Comparison of ENCODE assay signal across 28 mouse cellular contexts in the genomic region with DNA sequence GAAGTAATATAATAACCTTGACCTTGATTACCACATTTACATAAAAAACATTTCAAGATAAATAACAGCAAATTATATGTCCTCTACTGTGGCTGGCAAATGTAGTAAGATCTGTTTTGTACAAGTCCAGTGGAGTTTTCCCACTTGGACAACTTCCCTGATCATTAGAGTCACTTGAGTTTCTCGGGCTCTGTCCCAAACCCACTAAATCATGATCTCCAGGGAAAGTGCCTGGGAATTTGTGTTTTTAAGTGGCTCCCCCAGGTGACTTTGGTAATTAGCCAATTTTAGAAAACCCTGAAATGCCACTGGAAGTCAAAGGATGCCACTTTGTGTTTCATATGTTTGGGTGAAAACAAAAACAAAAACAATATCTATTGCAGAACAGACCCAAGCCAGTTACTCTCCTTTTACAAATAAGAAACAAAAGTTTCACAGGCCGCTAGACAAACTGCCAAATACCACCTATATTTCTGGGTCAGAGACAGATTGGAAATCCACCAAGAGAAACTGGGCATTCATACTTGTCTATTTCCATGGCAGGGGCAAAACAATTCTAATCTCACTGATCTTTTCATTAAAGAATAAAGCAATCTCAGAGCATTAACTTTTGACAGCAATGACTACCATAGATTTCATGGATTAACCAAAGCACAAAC.
DNase-seq lines count a peak whose midpoint lies in the region; ATAC-seq and TF ChIP-seq lines count a peak whose summit lies in the region.
"Had no signal": no experiment of that assay in that cellular context is flagged by ENCODE, and none has a peak within 500 bp of the region (broad histone marks: within the 10 kb centered on the region; RNA-seq: fewer than 3 reads in every experiment).

No protein-coding gene starts in this region.

- no peak overlapping the region for H3K27ac ChIP-seq in hindbrain, embryonic 16.5 days (ENCODE audit: low read depth, low read length)
- H3K27ac ChIP-seq in hindbrain, embryonic 10.5 days = no peak overlapping the region
- H3K27ac ChIP-seq: embryonic facial prominence, embryonic 12.5 days; forebrain, embryonic 10.5 days; hindbrain, embryonic 12.5 days; layer of hippocampus, adult 2 months; left cerebral cortex, adult 2 months; limb, embryonic 12.5 days; liver, embryonic 12.5 days; neural tube, embryonic 12.5 days had no signal

- H3K9ac ChIP-seq in hindbrain, embryonic 16.5 days (ENCODE audit: low read depth, low read length) = no peak overlapping the region
- H3K9ac ChIP-seq: embryonic facial prominence, embryonic 12.5 days; forebrain, postnatal 0 days; hindbrain, embryonic 12.5 days; limb, embryonic 12.5 days; liver, embryonic 12.5 days; liver, postnatal 0 days; neural tube, embryonic 12.5 days had no signal

- ATAC-seq in hindbrain, embryonic 16.5 days = peak; percentile 56; the same call in 1 of the 2 replicates
- ATAC-seq: intestine, postnatal 0 days; liver, embryonic 12.5 days; liver, postnatal 0 days had no signal

- WGBS in hindbrain, embryonic 16.5 days = 58% methylated on average over 2 of the region's 2 CpGs
- 81% methylated on average over 2 of the region's 2 CpGs for WGBS in hindbrain, embryonic 10.5 days

- no peak for TF ChIP-seq CTCF in brain, embryonic 14.5 days (IDR thresholded peaks at IDR 0.05; ENCODE audit: borderline replicate concordance, extremely low read depth, insufficient read depth, insufficient read length)

- H3K36me3 ChIP-seq in hindbrain, embryonic 16.5 days (ENCODE audit: control insufficient read depth, insufficient read depth, low read length) = no peaks in the 10 kb centered on the region
- H3K36me3 ChIP-seq in hindbrain, embryonic 10.5 days = no peaks in the 10 kb centered on the region
- H3K36me3 ChIP-seq: embryonic facial prominence, embryonic 12.5 days; forebrain, embryonic 10.5 days; hindbrain, embryonic 12.5 days; limb, embryonic 12.5 days; liver, embryonic 12.5 days; neural tube, embryonic 12.5 days had no signal

- H3K4me1 ChIP-seq in hindbrain, embryonic 16.5 days (ENCODE audit: control insufficient read depth, insufficient read depth, low read depth, low read length) = no peaks in the 10 kb centered on the region; the same call in 1 of the 2 replicates
- H3K4me1 ChIP-seq in hindbrain, embryonic 10.5 days (replicated peaks) = peaks cover 8% of the 10 kb centered on the region
- H3K4me1 ChIP-seq: embryonic facial prominence, embryonic 12.5 days; limb, embryonic 12.5 days; liver, embryonic 12.5 days; neural tube, embryonic 12.5 days had no signal

- no peak overlapping the region for H3K4me2 ChIP-seq in hindbrain, embryonic 16.5 days (ENCODE audit: low read length)
- H3K4me2 ChIP-seq: embryonic facial prominence, embryonic 12.5 days; hindbrain, embryonic 12.5 days; limb, embryonic 12.5 days; liver, embryonic 12.5 days; midbrain, embryonic 11.5 days; neural tube, embryonic 12.5 days had no signal

- H3K9me3 ChIP-seq in hindbrain, embryonic 16.5 days (ENCODE audit: control insufficient read depth, low read length) = no peaks in the 10 kb centered on the region
- no peaks in the 10 kb centered on the region for H3K9me3 ChIP-seq in hindbrain, embryonic 10.5 days
- H3K9me3 ChIP-seq: embryonic facial prominence, embryonic 12.5 days; hindbrain, embryonic 12.5 days; limb, embryonic 12.5 days; liver, embryonic 12.5 days; neural tube, embryonic 12.5 days had no signal

- no peak for TF ChIP-seq POLR2A in brain, embryonic 14.5 days (IDR thresholded peaks at IDR 0.05; ENCODE audit: borderline replicate concordance, extremely low read depth, insufficient read depth, insufficient read length, poor library complexity, severe bottlenecking)

- no peak overlapping the region for H3K4me3 ChIP-seq in hindbrain, embryonic 16.5 days (ENCODE audit: low read length)
- no peak overlapping the region for H3K4me3 ChIP-seq in hindbrain, embryonic 10.5 days
- H3K4me3 ChIP-seq: embryonic facial prominence, embryonic 12.5 days; forebrain, embryonic 10.5 days; hindbrain, embryonic 12.5 days; layer of hippocampus, adult 2 months; left cerebral cortex, adult 2 months; limb, embryonic 12.5 days; liver, embryonic 12.5 days; neural tube, embryonic 12.5 days had no signal

- H3K27me3 ChIP-seq in hindbrain, embryonic 16.5 days (replicated peaks; ENCODE audit: control insufficient read depth, insufficient read depth, low read length) = no peaks in the 10 kb centered on the region
- no peaks in the 10 kb centered on the region for H3K27me3 ChIP-seq in hindbrain, embryonic 10.5 days (ENCODE audit: insufficient read depth, poor library complexity, severe bottlenecking)
- H3K27me3 ChIP-seq: embryonic facial prominence, embryonic 12.5 days; hindbrain, embryonic 12.5 days; limb, embryonic 12.5 days; liver, embryonic 12.5 days; neural tube, embryonic 12.5 days had no signal

- DNase-seq in hindbrain, embryonic 10.5 days (ENCODE audit: low spot score) = no peak
- DNase-seq in kidney, postnatal 14 days = peak; percentile 8
- DNase-seq in kidney, postnatal 4 days = no peak
- DNase-seq in Muller cell, postnatal 12 days (ENCODE audit: inconsistent ontology term) = peak; percentile 70
- peak; percentile 75 for DNase-seq in brain, embryonic 14.5 days (ENCODE audit: low read depth)
- DNase-seq in right cerebral cortex, postnatal 4 days = no peak
- DNase-seq: adrenal gland, adult 2 months; cerebellum, adult 11-12 months; cerebellum, adult 9-11 months; embryo, embryonic 11 days; gastrocnemius, postnatal 10 days; heart, postnatal 14 days; liver, postnatal 0 days; lung, postnatal 36 days; thymus, adult 2 months; thymus, postnatal 36 days had no signal

Comparison
In these comparisons a context has a peak if more than half of its experiments do, and no peak if none do; other contexts are left out.
1. DNase-seq: peak in kidney, postnatal 14 days (single experiment), Muller cell, postnatal 12 days (single experiment) and brain, embryonic 14.5 days (single experiment); none in hindbrain, embryonic 10.5 days (single experiment), kidney, postnatal 4 days (0 of 2) and right cerebral cortex, postnatal 4 days (single experiment).